ENCODE assay signal across 17 mouse cellular contexts in the genomic region with DNA sequence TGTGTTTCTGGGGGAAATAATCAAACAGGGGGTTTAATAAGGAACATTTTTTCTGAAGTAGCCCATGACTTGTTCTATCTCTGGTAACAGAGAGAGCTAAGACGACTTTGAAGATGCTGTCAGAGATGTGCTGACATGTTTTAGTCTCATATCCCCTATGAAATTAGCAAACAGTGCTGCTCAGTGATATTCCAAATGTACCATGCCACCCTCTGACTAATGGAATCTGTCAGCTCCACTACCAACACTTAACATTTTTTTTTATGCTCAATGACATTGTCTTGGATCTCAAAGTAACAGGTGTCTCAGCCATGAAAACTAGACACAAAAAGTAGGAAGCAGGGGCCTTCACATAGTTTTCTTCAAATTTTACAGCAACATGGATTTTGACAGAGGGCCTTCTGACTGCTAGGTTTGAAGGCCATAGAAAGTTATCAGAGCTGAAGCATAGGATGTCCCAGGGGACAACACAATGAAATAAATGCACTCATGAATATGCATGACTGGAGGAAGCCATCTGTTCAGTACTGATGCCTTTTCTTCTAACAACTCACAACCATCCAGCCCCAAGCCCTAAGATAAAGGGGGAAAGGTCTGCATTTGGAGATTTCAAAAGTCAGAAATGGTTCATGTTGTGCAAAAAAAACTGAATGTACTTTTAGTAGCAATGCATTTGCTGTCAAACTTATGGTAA.
A peak's percentile ranks its signal among the peaks of the same experiment; 100 is the strongest.
DNase-seq lines count a peak whose midpoint lies in the region; ATAC-seq and TF ChIP-seq lines count a peak whose summit lies in the region.
"Had no signal": no experiment of that assay in that cellular context is flagged by ENCODE, and none has a peak within 500 bp of the region (broad histone marks: within the 10 kb centered on the region; RNA-seq: fewer than 3 reads in every experiment).

No protein-coding gene starts in this region.

- ATAC-seq in forebrain, postnatal 0 days, result peak; percentile 32; the same call in 1 of the 2 replicates
- ATAC-seq in midbrain, embryonic 12.5 days (ENCODE audit: low FRiP score, low read depth), result peak; percentile 94

- no peak overlapping the region for H3K4me3 ChIP-seq in forebrain, postnatal 0 days (ENCODE audit: low read depth, low read length)
- H3K4me3 ChIP-seq in midbrain, embryonic 12.5 days, result no peak overlapping the region
- H3K4me3 ChIP-seq: embryonic facial prominence, embryonic 13.5 days; heart, embryonic 15.5 days; kidney, embryonic 15.5 days; limb, embryonic 12.5 days; liver, embryonic 15.5 days had no signal

- no peaks in the 10 kb centered on the region for H3K4me1 ChIP-seq in forebrain, postnatal 0 days (ENCODE audit: insufficient read depth)
- H3K4me1 ChIP-seq in midbrain, embryonic 12.5 days, result peaks cover 12% of the 10 kb centered on the region
- H3K4me1 ChIP-seq: embryonic facial prominence, embryonic 13.5 days; heart, embryonic 15.5 days; kidney, embryonic 15.5 days; limb, embryonic 12.5 days; liver, embryonic 15.5 days had no signal

- H3K4me2 ChIP-seq in forebrain, postnatal 0 days (ENCODE audit: low read depth), result no peak overlapping the region
- H3K4me2 ChIP-seq in midbrain, embryonic 12.5 days (replicated peaks), result no peak overlapping the region
- H3K4me2 ChIP-seq: embryonic facial prominence, embryonic 13.5 days; heart, embryonic 15.5 days; kidney, embryonic 15.5 days; limb, embryonic 12.5 days; liver, embryonic 15.5 days had no signal

- no peaks in the 10 kb centered on the region for H3K27me3 ChIP-seq in forebrain, postnatal 0 days (ENCODE audit: insufficient read depth, low read length)
- H3K27me3 ChIP-seq in midbrain, embryonic 12.5 days, result no peaks in the 10 kb centered on the region
- H3K27me3 ChIP-seq: embryonic facial prominence, embryonic 13.5 days; heart, embryonic 15.5 days; kidney, embryonic 15.5 days; limb, embryonic 12.5 days; liver, embryonic 15.5 days had no signal

- peak; percentile 39 to 51 for DNase-seq in cerebellum, postnatal 10 days
- no peak for DNase-seq in cerebellum, adult 11-12 months
- DNase-seq in brain, adult 2 months (ENCODE audit: low read depth, low spot score), result peak; percentile 7
- DNase-seq in forebrain, postnatal 0 days, result peak; percentile 1
- no peak for DNase-seq in adipocyte (ENCODE audit: low spot score)
- DNase-seq in right cerebral cortex, postnatal 25 days, result no peak
- no peak for DNase-seq in adrenal gland, adult 2 months
- DNase-seq: cerebellum, adult 9-11 months; gastrocnemius, postnatal 25 days; lung, postnatal 36 days; thymus, postnatal 14 days had no signal

- H3K27ac ChIP-seq in forebrain, postnatal 0 days (ENCODE audit: low read depth, low read length), result no peak overlapping the region
- H3K27ac ChIP-seq in midbrain, embryonic 12.5 days (replicated peaks), result no peak overlapping the region
- H3K27ac ChIP-seq: embryonic facial prominence, embryonic 13.5 days; heart, embryonic 15.5 days; kidney, embryonic 15.5 days; limb, embryonic 12.5 days; liver, embryonic 15.5 days had no signal

- no peak overlapping the region for H3K9ac ChIP-seq in forebrain, postnatal 0 days
- H3K9ac ChIP-seq in midbrain, embryonic 12.5 days (replicated peaks), result no peak overlapping the region
- H3K9ac ChIP-seq: embryonic facial prominence, embryonic 13.5 days; heart, embryonic 15.5 days; kidney, embryonic 15.5 days; limb, embryonic 12.5 days; liver, embryonic 15.5 days had no signal

- no peak for TF ChIP-seq CTCF in forebrain, postnatal 0 days (IDR thresholded peaks at IDR 0.05; ENCODE audit: low read depth)

- H3K9me3 ChIP-seq in forebrain, postnatal 0 days (ENCODE audit: low read length), result no peaks in the 10 kb centered on the region
- no peaks in the 10 kb centered on the region for H3K9me3 ChIP-seq in midbrain, embryonic 12.5 days
- H3K9me3 ChIP-seq: embryonic facial prominence, embryonic 13.5 days; heart, embryonic 15.5 days; kidney, embryonic 15.5 days; limb, embryonic 12.5 days; liver, embryonic 15.5 days had no signal

- no peaks in the 10 kb centered on the region for H3K36me3 ChIP-seq in forebrain, postnatal 0 days (ENCODE audit: insufficient read depth)
- no peaks in the 10 kb centered on the region for H3K36me3 ChIP-seq in midbrain, embryonic 12.5 days
- H3K36me3 ChIP-seq: embryonic facial prominence, embryonic 13.5 days; heart, embryonic 15.5 days; kidney, embryonic 15.5 days; limb, embryonic 12.5 days; liver, embryonic 15.5 days had no signal

- 61% methylated on average over 1 of the region's 1 CpGs for WGBS in forebrain, postnatal 0 days
- 73% methylated on average over 1 of the region's 1 CpGs for WGBS in midbrain, embryonic 12.5 days

Comparison
In these comparisons a context has a peak if more than half of its experiments do, and no peak if none do; other contexts are left out.
1. DNase-seq: peak in cerebellum, postnatal 10 days (2 of 2), brain, adult 2 months (single experiment) and forebrain, postnatal 0 days (single experiment); none in cerebellum, adult 11-12 months (single experiment), adipocyte (single experiment), right cerebral cortex, postnatal 25 days (single experiment) and adrenal gland, adult 2 months (single experiment).